Mouse (Mus musculus) spleen, postnatal 4 days (tissue): ENCODE measurements at regions not wholly inside any gene's neighbourhood (a gene's known extent, or its start where the extent isn't known, plus 50 kb on each side); places are given as distances from the start of the nearest gene placed in this dataset.

Experiments
- DNase-seq, 2 experiments: peaks; one replicate each; pipeline ENCODE4 v3.0.0; 2022; ENCODE audit warnings: low spot score in 2 of 2

GRCm38 (mm10) chr3:131698070-131698750, 133.6 kb downstream of the Papss1 start:
- DNase-seq, result no peak

- no peak for DNase-seq
These were observed 138.6 kb downstream of the Papss1 start for GRCm38 (mm10) chr3:131703134-131703533.

GRCm38 (mm10) chr3:131713532-131713931, 149.0 kb downstream of the Papss1 start:
- DNase-seq, result no peak

- no peak for DNase-seq
These were observed 154.2 kb downstream of the Papss1 start for GRCm38 (mm10) chr3:131718761-131719160.

- DNase-seq, result no peak
These were observed 164.1 kb downstream of the Papss1 start for GRCm38 (mm10) chr3:131728618-131729017.

GRCm38 (mm10) chr3:131734226-131734625, 169.7 kb downstream of the Papss1 start:
- DNase-seq, result no peak

GRCm38 (mm10) chr3:131737461-131737860, 172.9 kb downstream of the Papss1 start:
- no peak for DNase-seq

GRCm38 (mm10) chr3:131737953-131738598, 173.5 kb downstream of the Papss1 start:
- no peak for DNase-seq

- DNase-seq, result no peak
These were observed 191.0 kb downstream of the Papss1 start for GRCm38 (mm10) chr3:131755537-131755936.

GRCm38 (mm10) chr3:131756126-131756525, 191.6 kb downstream of the Papss1 start:
- DNase-seq, result no peak

- no peak for DNase-seq
These were observed 205.4 kb downstream of the Papss1 start for GRCm38 (mm10) chr3:131769976-131770375.

- DNase-seq, result no peak
These were observed 205.9 kb downstream of the Papss1 start for GRCm38 (mm10) chr3:131770486-131770885.

GRCm38 (mm10) chr3:131771863-131772546, 207.4 kb downstream of the Papss1 start:
- DNase-seq, result no peak

GRCm38 (mm10) chr3:131772593-131772992, 208.0 kb downstream of the Papss1 start:
- DNase-seq, result no peak

- DNase-seq, result no peak
These were observed 210.9 kb downstream of the Papss1 start for GRCm38 (mm10) chr3:131775431-131775830.

GRCm38 (mm10) chr3:131776650-131777049, 212.1 kb downstream of the Papss1 start:
- DNase-seq, result no peak

- DNase-seq, result no peak
These were observed 215.2 kb downstream of the Papss1 start for GRCm38 (mm10) chr3:131779803-131780202.

- DNase-seq, result no peak
These were observed 221.0 kb downstream of the Papss1 start for GRCm38 (mm10) chr3:131785524-131785923.

- DNase-seq, result no peak
These were observed 223.8 kb downstream of the Papss1 start for GRCm38 (mm10) chr3:131788321-131788720.

- no peak for DNase-seq
These were observed 224.6 kb downstream of the Papss1 start for GRCm38 (mm10) chr3:131789177-131789576.

- no peak for DNase-seq
These were observed 229.5 kb downstream of the Papss1 start for GRCm38 (mm10) chr3:131794056-131794455.

GRCm38 (mm10) chr3:131795108-131796005, 230.8 kb downstream of the Papss1 start:
- DNase-seq, result no peak
